Mouse (Mus musculus) cerebellum, adult (tissue): ENCODE measurements around the gene Fbxo30.
A peak's percentile ranks its signal among the peaks of the same experiment; 100 is the strongest.
"Not testable (repeated sequence)": the region's sequence is repeated elsewhere in the genome, so short reads cannot be mapped to it uniquely, and the experiment has no call there.

Source experiments
- ATAC-seq: cut with Nextera tagmentation; 2 replicates; pipeline ENCODE4 v1.9.2; 2017; ENCODE audit warnings: mild to moderate bottlenecking, moderate library complexity, mixed read lengths; ENCODE audit not compliant: insufficient number of reproducible peaks, low FRiP score, low TSS enrichment

The Fbxo30 gene

DNA sequence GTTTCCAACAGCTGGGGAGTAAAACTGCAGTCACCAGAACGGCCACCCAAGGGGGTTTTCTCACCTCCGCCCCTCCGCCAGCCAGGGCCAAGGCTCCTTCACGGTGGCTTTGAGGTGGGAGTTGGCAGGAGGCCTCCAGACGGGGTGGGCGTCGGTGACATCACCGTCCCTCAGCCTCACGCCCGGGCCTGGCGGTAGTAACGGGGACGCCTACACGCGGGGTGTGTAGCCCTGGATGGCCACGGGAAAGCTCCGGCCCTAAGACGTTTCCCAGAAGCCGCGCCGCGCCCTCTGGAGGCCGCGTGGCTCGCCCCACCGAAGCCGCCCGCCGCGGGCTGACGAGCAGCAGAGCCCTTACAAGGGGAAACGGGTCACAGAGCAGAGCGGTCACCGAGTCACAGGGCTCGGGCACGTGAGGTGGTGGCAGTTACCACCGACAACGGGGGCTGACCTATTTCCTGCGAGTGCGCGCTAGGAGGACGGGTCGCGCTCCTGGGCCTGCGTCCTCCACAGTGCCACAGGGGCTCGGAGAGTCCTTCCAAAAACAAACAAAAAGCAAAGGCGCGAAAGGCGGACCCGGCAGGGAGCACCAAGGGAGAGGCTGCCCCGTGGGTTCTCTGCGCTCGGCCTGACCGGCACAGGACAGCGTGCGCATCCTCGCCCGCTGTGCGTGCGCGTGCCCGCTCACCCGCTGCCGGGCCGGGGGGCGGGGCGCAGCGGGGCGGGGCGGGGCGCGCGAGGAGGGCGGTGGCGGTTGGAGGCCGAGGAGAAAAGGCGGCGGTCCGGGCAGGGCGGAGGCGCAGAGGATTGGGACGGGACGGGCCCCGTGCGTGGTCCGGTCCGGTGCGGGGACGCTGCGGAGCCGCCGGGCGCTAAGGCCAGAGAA is at the start of gene Fbxo30:
Gene Fbxo30, plus strand, starts transcription at position 753 of the 886 bp plus-strand sequence.
- peak; percentile 93 for ATAC-seq

DNA sequence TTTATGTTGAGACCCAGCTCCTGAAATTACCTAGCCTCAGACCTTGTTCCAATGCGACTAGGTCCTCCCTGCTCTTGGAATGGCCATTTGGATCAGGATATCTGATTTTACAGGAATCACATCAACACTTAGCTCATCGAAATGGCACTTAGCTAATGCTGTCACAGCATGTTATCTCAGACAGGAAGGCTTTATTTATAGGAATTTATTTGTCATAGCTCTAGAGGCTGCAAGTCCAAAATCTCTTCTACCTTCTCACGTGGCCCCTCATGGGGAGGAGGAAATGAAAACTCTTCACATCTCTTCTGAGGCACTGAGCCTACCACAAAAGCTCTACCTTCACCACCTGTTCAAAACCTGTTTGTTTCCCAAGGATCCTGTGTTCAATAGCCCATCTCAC is 47.9 kb upstream of the Fbxo30 start:
- no peak for ATAC-seq

DNA sequence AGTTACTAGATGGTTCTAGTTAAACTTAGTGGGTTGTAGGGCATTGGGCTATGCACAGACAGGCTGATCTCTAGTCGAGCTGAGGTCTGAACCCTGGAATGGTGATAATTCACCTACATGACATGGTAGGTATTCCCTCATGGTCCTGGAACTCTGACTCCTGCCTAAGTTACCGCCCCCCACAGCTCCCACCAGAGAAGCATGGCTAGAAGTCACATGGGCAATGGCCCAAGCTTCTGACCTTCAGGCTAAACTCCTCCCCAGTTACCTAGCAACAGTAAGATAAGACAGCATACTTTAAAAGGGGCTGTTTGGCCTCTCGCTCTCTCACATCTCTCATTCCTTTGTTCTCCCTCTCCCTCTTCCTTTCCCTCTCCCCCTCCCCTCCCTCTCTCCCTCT is 38.1 kb upstream of the Fbxo30 start:
- ATAC-seq, result not testable (repeated sequence)

DNA sequence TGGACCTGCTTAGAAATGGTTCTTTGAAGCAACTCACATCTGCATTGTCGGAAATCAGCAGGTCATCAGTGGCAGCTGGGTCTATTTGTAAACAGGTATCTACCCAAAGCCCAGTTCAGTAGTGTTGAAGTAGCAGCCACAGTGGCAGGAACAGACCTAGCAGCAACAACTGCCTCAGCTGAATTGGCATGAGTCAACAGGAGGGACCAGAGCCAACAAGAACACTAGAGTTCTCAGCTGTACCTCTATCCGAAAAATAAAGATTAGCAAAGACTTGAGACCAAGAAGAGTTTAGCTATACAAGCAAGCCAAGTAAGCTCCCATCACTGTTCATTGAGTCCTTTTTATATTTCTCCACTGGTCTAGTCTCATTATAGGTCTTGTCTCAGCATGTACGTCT is 32.9 kb upstream of the Fbxo30 start:
- ATAC-seq, result no peak

GRCm38 (mm10) chr10:11250247-11250997 is 30.7 kb upstream of the Fbxo30 start:
- no peak for ATAC-seq

GRCm38 (mm10) chr10:11253581-11253980 is 27.5 kb upstream of the Fbxo30 start:
- ATAC-seq, result not testable (repeated sequence)

DNA sequence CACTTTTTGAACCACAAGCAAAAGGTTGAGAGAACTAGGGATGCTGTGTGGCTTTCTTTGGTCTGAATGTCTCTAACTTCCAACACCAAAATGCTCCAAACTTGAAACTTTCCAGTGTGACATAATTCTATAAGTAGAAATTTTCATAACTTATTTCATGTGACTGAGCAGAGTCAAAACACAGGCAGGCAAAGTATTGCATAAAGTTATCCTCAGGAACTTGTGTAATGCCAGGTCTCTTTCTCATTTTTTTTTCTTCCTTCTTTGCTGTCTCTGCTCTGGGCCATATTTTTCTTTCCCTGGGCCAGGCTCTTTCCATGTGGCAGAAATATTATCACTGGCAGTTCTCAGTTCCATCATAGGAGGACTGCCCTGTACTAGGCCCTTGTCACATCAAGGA is 21.0 kb upstream of the Fbxo30 start:
- no peak for ATAC-seq

DNA sequence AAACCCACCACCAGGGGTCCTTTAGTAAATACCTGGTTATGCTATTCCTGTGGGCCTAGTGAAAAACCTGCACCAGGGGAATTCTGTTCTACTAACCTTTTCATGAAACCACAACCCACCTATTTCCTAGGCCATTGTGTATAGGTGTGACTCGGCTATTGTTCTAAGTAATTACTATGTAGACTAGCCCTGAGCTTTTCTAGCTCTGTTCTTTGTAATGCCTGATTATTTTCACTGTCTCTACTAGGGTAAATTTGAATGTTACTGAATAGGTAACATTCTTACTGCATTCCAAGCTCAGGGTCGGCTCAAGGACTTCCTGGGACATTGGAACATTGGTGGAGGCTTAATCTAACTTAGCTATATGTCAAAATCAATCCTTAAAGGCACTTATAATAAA is 18.8 kb upstream of the Fbxo30 start:
- not testable (repeated sequence) for ATAC-seq

DNA sequence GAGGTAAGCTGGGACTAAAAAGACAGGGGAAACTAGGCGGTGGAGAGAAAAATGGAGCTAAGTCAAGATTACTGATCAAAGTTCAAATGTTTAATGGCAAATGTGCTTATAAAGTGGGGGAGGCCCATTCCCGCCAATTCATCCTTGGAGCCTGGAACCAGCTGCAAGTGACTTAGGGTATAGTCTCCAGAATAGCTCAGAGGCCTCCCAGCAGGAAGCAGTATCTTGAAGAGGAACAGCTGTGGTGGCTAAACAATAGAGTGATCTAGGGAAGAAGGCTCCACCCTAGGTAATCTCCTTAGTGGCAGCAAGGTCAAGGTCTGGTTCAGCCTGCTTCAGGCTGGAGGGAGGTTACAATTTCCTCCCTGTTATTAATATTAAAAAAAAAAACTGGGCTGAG is 17.3 kb upstream of the Fbxo30 start:
- not testable (repeated sequence) for ATAC-seq

- no peak for ATAC-seq
These were observed 12.0 kb upstream of the Fbxo30 start for GRCm38 (mm10) chr10:11269165-11269564.

GRCm38 (mm10) chr10:11274431-11274830 is 6.7 kb upstream of the Fbxo30 start:
- ATAC-seq, result no peak

GRCm38 (mm10) chr10:11280235-11280577 is 924 bp upstream of the Fbxo30 start:
- peak; percentile 29 for ATAC-seq

GRCm38 (mm10) chr10:11281498-11282305 is 572 bp downstream of the Fbxo30 start:
- ATAC-seq, result no peak

GRCm38 (mm10) chr10:11282306-11282631 is 1.1 kb downstream of the Fbxo30 start:
- no peak for ATAC-seq

GRCm38 (mm10) chr10:11298418-11298817 is 17.3 kb downstream of the Fbxo30 start:
- no peak for ATAC-seq

GRCm38 (mm10) chr10:11305365-11306053 is 24.4 kb downstream of the Fbxo30 start:
- ATAC-seq, result no peak

DNA sequence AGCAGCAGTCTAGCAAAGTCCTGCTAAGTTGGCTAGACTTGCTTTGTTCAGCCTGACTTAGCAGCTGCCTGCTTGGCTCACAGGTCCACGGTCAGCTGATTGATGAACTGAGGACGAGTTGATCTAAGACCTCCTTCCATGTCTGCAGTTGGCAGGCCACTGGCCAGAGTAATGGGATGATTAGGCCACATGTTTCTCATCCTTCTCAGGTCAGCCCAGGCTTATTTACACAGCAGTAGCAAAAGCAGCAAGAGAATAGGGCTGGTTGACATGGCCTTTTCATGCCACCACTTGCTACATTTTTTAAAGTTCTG is 24.9 kb downstream of the Fbxo30 start:
- ATAC-seq, result no peak

GRCm38 (mm10) chr10:11309866-11310265 is 28.7 kb downstream of the Fbxo30 start:
- ATAC-seq, result no peak

DNA sequence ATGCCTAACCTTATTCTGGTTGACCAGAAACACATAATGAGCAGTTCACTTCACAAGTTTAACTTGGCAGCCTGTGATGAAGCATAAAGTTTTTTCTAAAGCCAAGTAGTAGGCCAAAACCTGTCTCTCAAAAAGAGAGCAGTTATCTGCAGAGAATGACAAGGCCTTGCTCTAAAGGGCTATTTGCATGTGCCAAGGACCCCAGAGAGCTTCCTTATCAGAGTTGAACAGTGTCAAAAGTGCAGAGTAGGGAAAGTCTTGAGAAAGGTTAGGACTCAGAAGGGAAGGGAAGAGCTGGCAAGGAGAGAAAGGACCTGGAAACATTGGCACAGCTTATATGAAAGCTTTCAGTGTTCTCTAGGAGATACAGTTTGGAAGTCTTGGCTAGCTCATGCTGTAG is 29.4 kb downstream of the Fbxo30 start:
- no peak for ATAC-seq

GRCm38 (mm10) chr10:11317856-11318454 is 36.8 kb downstream of the Fbxo30 start:
- ATAC-seq, result not testable (repeated sequence)
